Mouse (Mus musculus) kidney, adult 10 weeks (tissue): ENCODE measurements around the gene Sytl3. TPM values are rescaled to one million over a fixed set of nuclear protein-coding genes. Genes with fewer than 3 reads are reported as not detected.

Experiments used
- polyA plus RNA-seq: library from polyadenylated mRNA; stranded (reverse); fragments of 350-450 nt; fragmentation: Illumina TruSeq; extraction: RNeasy Lipid Tissue Mini Kit (QIAGEN cat#74804); gene quantifications from one replicate; pipeline ENCODE4 v1.2.3, GENCODE M21; 2014; ENCODE audit warnings: low read depth, low replicate concordance

The Sytl3 gene
- polyA plus RNA-seq: 0.49 TPM

GRCm38 (mm10) chr17:6658801-6659200 lies at the start of gene Sytl3:
Gene Sytl3 (plus strand): TSS chr17:6659093.

DNA sequence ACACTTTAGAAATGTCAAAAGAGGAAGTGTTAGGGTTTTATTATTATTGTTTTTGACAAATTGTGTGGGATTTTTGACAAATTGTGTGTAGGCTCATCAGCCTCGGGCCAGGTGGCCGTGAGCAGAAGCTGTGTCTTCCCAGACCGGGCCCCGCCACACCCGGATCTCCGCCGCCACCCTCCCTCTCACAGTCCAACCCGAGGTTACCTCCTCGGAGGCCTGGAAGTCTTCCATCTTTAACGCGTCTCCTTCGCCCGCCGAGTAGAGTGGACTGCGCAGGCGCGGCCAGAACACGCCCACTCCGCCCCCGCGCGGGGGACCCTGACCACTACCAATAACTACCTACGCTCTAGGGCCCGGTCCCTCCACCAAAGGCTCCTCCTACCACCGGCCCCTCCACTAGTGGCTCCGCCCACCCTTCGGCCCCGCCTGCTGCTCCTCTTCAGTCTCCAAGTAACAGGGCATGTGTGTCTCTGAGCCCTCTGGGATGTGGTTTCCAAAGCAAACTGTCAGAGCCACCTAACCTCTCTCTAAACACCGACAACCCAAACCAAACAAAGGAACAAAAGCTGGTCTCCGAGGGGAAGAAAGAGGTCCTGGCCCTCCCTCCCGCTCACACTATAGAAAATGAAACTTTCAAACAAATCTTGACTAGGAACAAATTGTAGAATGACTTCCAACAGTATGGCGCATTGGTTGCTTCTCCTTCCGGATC lies 3.2 kb upstream of the Sytl3 start, which contains the start of gene Dynlt1f:
Gene Dynlt1f (minus strand): TSS at position 334 of the 715 bp plus-strand sequence.

GRCm38 (mm10) chr17:6782611-6783005 lies 123.7 kb downstream of the Sytl3 start, which contains the start of gene Ezr:
Gene Ezr (minus strand): TSS chr17:6782784.

Other genes with a start within 250 kb of the Sytl3 start
- gene Dynlt1b, start 229.0 kb upstream of the Sytl3 start, polyA plus RNA-seq: 43.0 TPM
- 5.6 TPM for gene Dynlt1c, start 57.4 kb upstream of the Sytl3 start, polyA plus RNA-seq
- 37.6 TPM for gene Dynlt1f, start 3.2 kb upstream of the Sytl3 start, polyA plus RNA-seq
- gene Ezr, start 123.7 kb downstream of the Sytl3 start, polyA plus RNA-seq: 180 TPM